Mouse (Mus musculus): ENCODE measurements around the gene Arhgap17. TPM values are rescaled to one million over a fixed set of nuclear protein-coding genes. Genes with fewer than 3 reads are reported as not detected.

The Arhgap17 gene
- polyA plus RNA-seq, 1 experiment = 28.5 TPM

- Histone ChIP-seq H3K4me1 (ENCODE audit: control insufficient read depth, insufficient read depth, low read length) (peaks cover 27% of the 10 kb centered on the region), H3K4me3 (replicated peaks; ENCODE audit: extremely low read depth, low read depth, low read length) (no peak overlapping the region)
- DNase-seq = no peak
- TF ChIP-seq POLR2A (IDR thresholded peaks at IDR 0.05; ENCODE audit: borderline replicate concordance, extremely low read depth, low read depth, low read length) = no peak
- TF ChIP-seq CTCF (IDR thresholded peaks at IDR 0.05; ENCODE audit: insufficient read depth, low read length) = no peak
- 69% methylated on average over 3 of the region's 3 CpGs for WGBS
These were observed 6.9 kb downstream of the Arhgap17 start for GRCm38 (mm10) chr7:123362806-123363205.

GRCm38 (mm10) chr7:123361229-123361980 is 8.3 kb downstream of the Arhgap17 start:
- WGBS = 91% methylated on average over 7 of the region's 7 CpGs
- TF ChIP-seq CTCF (IDR thresholded peaks at IDR 0.05; ENCODE audit: insufficient read depth, low read length) (no peak), POLR2A (IDR thresholded peaks at IDR 0.05; ENCODE audit: borderline replicate concordance, extremely low read depth, low read depth, low read length) (no peak)
- Histone ChIP-seq H3K4me3 (replicated peaks; ENCODE audit: extremely low read depth, low read depth, low read length) (no peak overlapping the region), H3K4me1 (ENCODE audit: control insufficient read depth, insufficient read depth, low read length) (peaks cover 20% of the 10 kb centered on the region)
- no peak for DNase-seq

GRCm38 (mm10) chr7:123360185-123360584 is 9.5 kb downstream of the Arhgap17 start:
- 57% methylated on average over 5 of the region's 5 CpGs for WGBS
- H3K4me3 ChIP-seq (replicated peaks; ENCODE audit: extremely low read depth, low read depth, low read length) = no peak overlapping the region
- peaks cover 16% of the 10 kb centered on the region for H3K4me1 ChIP-seq (ENCODE audit: control insufficient read depth, insufficient read depth, low read length)
- no peak for DNase-seq
- no peak for TF ChIP-seq CTCF (IDR thresholded peaks at IDR 0.05; ENCODE audit: insufficient read depth, low read length)

GRCm38 (mm10) chr7:123359101-123359500 is 10.6 kb downstream of the Arhgap17 start:
- H3K4me1 ChIP-seq (ENCODE audit: control insufficient read depth, insufficient read depth, low read length) = peaks cover 16% of the 10 kb centered on the region
- H3K4me3 ChIP-seq (replicated peaks; ENCODE audit: extremely low read depth, low read depth, low read length) = no peak overlapping the region
- WGBS = 68% methylated on average over 7 of the region's 7 CpGs
- DNase-seq = no peak
- TF ChIP-seq POLR2A (IDR thresholded peaks at IDR 0.05; ENCODE audit: borderline replicate concordance, extremely low read depth, low read depth, low read length) (no peak), CTCF (IDR thresholded peaks at IDR 0.05; ENCODE audit: insufficient read depth, low read length) (no peak)

GRCm38 (mm10) chr7:123356158-123356557 is 13.6 kb downstream of the Arhgap17 start:
- Histone ChIP-seq H3K4me1 (ENCODE audit: control insufficient read depth, insufficient read depth, low read length) (peaks cover 16% of the 10 kb centered on the region), H3K4me3 (replicated peaks; ENCODE audit: extremely low read depth, low read depth, low read length) (no peak overlapping the region)
- no peak for TF ChIP-seq CTCF (IDR thresholded peaks at IDR 0.05; ENCODE audit: insufficient read depth, low read length)
- no peak for TF ChIP-seq POLR2A (IDR thresholded peaks at IDR 0.05; ENCODE audit: borderline replicate concordance, extremely low read depth, low read depth, low read length)
- 75% methylated on average over 3 of the region's 3 CpGs for WGBS
- DNase-seq = no peak

GRCm38 (mm10) chr7:123354851-123355250 is 14.9 kb downstream of the Arhgap17 start:
- 81% methylated on average over 2 of the region's 2 CpGs for WGBS
- H3K4me3 ChIP-seq (replicated peaks; ENCODE audit: extremely low read depth, low read depth, low read length) = no peak overlapping the region
- no peak for DNase-seq

GRCm38 (mm10) chr7:123354392-123354791 is 15.3 kb downstream of the Arhgap17 start:
- 65% methylated on average over 5 of the region's 5 CpGs for WGBS
- DNase-seq = no peak
- TF ChIP-seq CTCF (IDR thresholded peaks at IDR 0.05; ENCODE audit: insufficient read depth, low read length) (no peak), POLR2A (IDR thresholded peaks at IDR 0.05; ENCODE audit: borderline replicate concordance, extremely low read depth, low read depth, low read length) (no peak)
- Histone ChIP-seq H3K4me1 (ENCODE audit: control insufficient read depth, insufficient read depth, low read length) (peaks cover 13% of the 10 kb centered on the region), H3K4me3 (replicated peaks; ENCODE audit: extremely low read depth, low read depth, low read length) (no peak overlapping the region)

More at GRCm38 (mm10) chr7:123354851-123355250, 14.9 kb downstream of the Arhgap17 start:
- H3K4me1 ChIP-seq (ENCODE audit: control insufficient read depth, insufficient read depth, low read length) = peaks cover 13% of the 10 kb centered on the region
- TF ChIP-seq POLR2A (IDR thresholded peaks at IDR 0.05; ENCODE audit: borderline replicate concordance, extremely low read depth, low read depth, low read length) (no peak), CTCF (IDR thresholded peaks at IDR 0.05; ENCODE audit: insufficient read depth, low read length) (no peak)

- DNase-seq = no peak
- no peak overlapping the region for H3K4me3 ChIP-seq (replicated peaks; ENCODE audit: extremely low read depth, low read depth, low read length)
- 71% methylated on average over 5 of the region's 5 CpGs for WGBS
- H3K4me1 ChIP-seq (ENCODE audit: control insufficient read depth, insufficient read depth, low read length) = peaks cover 8% of the 10 kb centered on the region
- no peak for TF ChIP-seq POLR2A (IDR thresholded peaks at IDR 0.05; ENCODE audit: borderline replicate concordance, extremely low read depth, low read depth, low read length)
- TF ChIP-seq CTCF (IDR thresholded peaks at IDR 0.05; ENCODE audit: insufficient read depth, low read length) = no peak
These were observed 15.8 kb downstream of the Arhgap17 start for GRCm38 (mm10) chr7:123353879-123354278.

- no peak for DNase-seq
- 96% methylated on average over 4 of the region's 4 CpGs for WGBS
- Histone ChIP-seq H3K4me1 (ENCODE audit: control insufficient read depth, insufficient read depth, low read length) (peaks cover 11% of the 10 kb centered on the region; the same call in 1 of the 2 replicates), H3K4me3 (replicated peaks; ENCODE audit: extremely low read depth, low read depth, low read length) (no peak overlapping the region)
- TF ChIP-seq CTCF (IDR thresholded peaks at IDR 0.05; ENCODE audit: insufficient read depth, low read length) = no peak
- TF ChIP-seq POLR2A (IDR thresholded peaks at IDR 0.05; ENCODE audit: borderline replicate concordance, extremely low read depth, low read depth, low read length) = no peak
These were observed 16.6 kb downstream of the Arhgap17 start for GRCm38 (mm10) chr7:123353081-123353480.

- DNase-seq = no peak
- Histone ChIP-seq H3K4me3 (replicated peaks; ENCODE audit: extremely low read depth, low read depth, low read length) (no peak overlapping the region), H3K4me1 (ENCODE audit: control insufficient read depth, insufficient read depth, low read length) (peaks cover 16% of the 10 kb centered on the region)
- WGBS = 62% methylated on average over 2 of the region's 2 CpGs
- TF ChIP-seq POLR2A (IDR thresholded peaks at IDR 0.05; ENCODE audit: borderline replicate concordance, extremely low read depth, low read depth, low read length) = no peak
- no peak for TF ChIP-seq CTCF (IDR thresholded peaks at IDR 0.05; ENCODE audit: insufficient read depth, low read length)
These were observed 19.5 kb downstream of the Arhgap17 start for GRCm38 (mm10) chr7:123350243-123350642.

All from lung, adult 2 months (tissue).